ENCODE assay signal across 23 mouse cellular contexts in genomic region chr4:127736781-127737180, GRCm38 (mm10).
A peak's percentile ranks its signal among the peaks of the same experiment; 100 is the strongest.
DNase-seq lines count a peak whose midpoint lies in the region; ATAC-seq lines count a peak whose summit lies in the region.
"Had no signal": no experiment of that assay in that cellular context is flagged by ENCODE, and none has a peak within 500 bp of the region (broad histone marks: within the 10 kb centered on the region; RNA-seq: fewer than 3 reads in every experiment).

No protein-coding gene starts in this region.

- peaks cover 61% of the 10 kb centered on the region for H3K9me3 ChIP-seq in megakaryocyte, embryonic 14.5 days
- 0 out of 2 replicates have a peak, but pooled peaks cover 7% of the 10 kb centered on the region for H3K9me3 ChIP-seq in liver, embryonic 12.5 days (replicated peaks)
- H3K9me3 ChIP-seq: embryonic facial prominence, embryonic 13.5 days; midbrain, embryonic 15.5 days had no signal

- H3K9ac ChIP-seq in liver, embryonic 12.5 days, result no peak overlapping the region
- H3K9ac ChIP-seq: embryonic facial prominence, embryonic 13.5 days; liver, postnatal 0 days; midbrain, embryonic 15.5 days had no signal

- no peaks in the 10 kb centered on the region for H3K4me1 ChIP-seq in megakaryocyte, embryonic 14.5 days
- no peaks in the 10 kb centered on the region for H3K4me1 ChIP-seq in liver, embryonic 12.5 days
- H3K4me1 ChIP-seq: midbrain, embryonic 15.5 days had no signal

- no peak overlapping the region for H3K27ac ChIP-seq in liver, embryonic 12.5 days
- H3K27ac ChIP-seq: embryonic facial prominence, embryonic 13.5 days; layer of hippocampus, adult 2 months; midbrain, embryonic 15.5 days had no signal

- H3K4me2 ChIP-seq in liver, embryonic 12.5 days, result no peak overlapping the region
- H3K4me2 ChIP-seq: embryonic facial prominence, embryonic 13.5 days; midbrain, embryonic 15.5 days had no signal

- ATAC-seq in frontal cortex, adult (ENCODE audit: low TSS enrichment), result 0 out of 2 replicates have a peak, but pooled peaks have one; percentile 31
- no peak for ATAC-seq in megakaryocyte, adult 5-6 weeks (ENCODE audit: poor library complexity, severe bottlenecking)
- ATAC-seq in liver, embryonic 12.5 days, result no peak
- ATAC-seq: forebrain, embryonic 16.5 days; liver, postnatal 0 days; midbrain, embryonic 15.5 days had no signal

- peak overlapping the region; percentile 59 for H3K4me3 ChIP-seq in megakaryocyte, embryonic 14.5 days (replicated peaks)
- H3K4me3 ChIP-seq in liver, embryonic 12.5 days, result no peak overlapping the region
- H3K4me3 ChIP-seq: embryonic facial prominence, embryonic 13.5 days; layer of hippocampus, adult 2 months; midbrain, embryonic 15.5 days had no signal

- no peaks in the 10 kb centered on the region for H3K27me3 ChIP-seq in megakaryocyte, embryonic 14.5 days (replicated peaks)
- no peaks in the 10 kb centered on the region for H3K27me3 ChIP-seq in liver, embryonic 12.5 days (replicated peaks)
- H3K27me3 ChIP-seq: embryonic facial prominence, embryonic 13.5 days; midbrain, embryonic 15.5 days had no signal

- no peaks in the 10 kb centered on the region for H3K36me3 ChIP-seq in megakaryocyte, embryonic 14.5 days (replicated peaks; ENCODE audit: low read length)
- H3K36me3 ChIP-seq in liver, embryonic 12.5 days, result no peaks in the 10 kb centered on the region
- H3K36me3 ChIP-seq: embryonic facial prominence, embryonic 13.5 days; midbrain, embryonic 15.5 days had no signal

- no peak for DNase-seq in frontal cortex, postnatal 14 days (ENCODE audit: low spot score in 2 of 2)
- peak; percentile 13 for DNase-seq in adrenal gland, postnatal 14 days
- DNase-seq in left cerebral cortex, postnatal 25 days (ENCODE audit: low spot score in 2 of 2), result peak; percentile 10 to 77
- DNase-seq in embryo, embryonic 10.5 days (ENCODE audit: low spot score), result no peak
- DNase-seq: cerebellum, postnatal 10 days; gastrocnemius, postnatal 25 days; kidney, adult 18-20 months; kidney, postnatal 10 days; layer of hippocampus, postnatal 36 days; liver; liver, postnatal 0 days; lung, postnatal 10 days; spleen, adult 18-20 months; thymus, adult 18-20 months; thymus, postnatal 4 days had no signal

- intact Hi-C loops in left cerebral cortex, postnatal 25 days (cut with DNase I), result no loop called here

- 45% methylated on average over 2 of the region's 2 CpGs for WGBS in liver, embryonic 12.5 days (ENCODE audit: insufficient replicate concordance)

Comparison
In these comparisons a context has a peak if more than half of its experiments do, and no peak if none do; other contexts are left out.
1. DNase-seq: peak in adrenal gland, postnatal 14 days (single experiment) and left cerebral cortex, postnatal 25 days (2 of 2); none in frontal cortex, postnatal 14 days (0 of 2) and embryo, embryonic 10.5 days (single experiment).